Mouse (Mus musculus): ENCODE measurements around the gene Baiap3. TPM values are rescaled to one million over a fixed set of nuclear protein-coding genes. Genes with fewer than 3 reads are reported as not detected.

Baiap3 gene
- polyA plus RNA-seq (2016; fragmentation: Nextera tagmentation; extraction: Ambion mirVana) = 0.67 and 0.94 TPM in 2 replicates

DNA sequence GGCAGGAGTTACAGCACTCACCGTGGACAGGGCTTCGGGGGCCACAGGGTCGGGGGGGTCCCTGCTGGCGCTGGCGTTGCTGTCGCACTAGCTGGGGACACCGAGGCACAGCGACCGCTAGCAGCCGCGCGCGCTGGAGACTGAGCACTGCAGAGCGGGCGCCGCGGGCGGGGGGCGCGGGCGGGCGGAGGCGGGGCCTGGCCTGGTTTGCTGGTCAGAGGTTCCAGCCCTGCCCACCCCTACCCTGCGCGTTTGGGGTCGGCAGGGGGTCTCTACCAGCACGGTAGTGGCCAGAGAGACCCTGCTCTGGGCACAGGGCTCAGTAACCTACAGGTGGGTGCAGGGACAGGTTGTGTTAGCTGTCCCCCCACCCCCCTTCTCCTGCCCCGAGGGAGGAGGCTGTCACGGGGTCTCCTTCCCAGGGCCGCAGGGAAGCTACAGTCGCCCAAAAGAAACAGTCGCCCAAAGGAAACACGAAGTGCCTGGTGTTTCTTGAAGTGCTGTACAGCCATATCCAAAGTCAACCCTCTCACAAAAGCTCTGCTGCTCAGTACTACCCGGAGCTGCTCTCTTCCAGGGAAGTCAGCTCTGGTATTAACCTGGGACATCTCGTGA lies at the start of gene Baiap3:
Baiap3 (minus strand) TSS at position 225 of the 615 bp plus-strand sequence.
- Histone ChIP-seq H3K27me3 (replicated peaks; ENCODE audit: low read depth, poor library complexity, severe bottlenecking) (peaks cover 55% of the 10 kb centered on the region), H3K9me3 (no peaks in the 10 kb centered on the region), H3K4me3 (peak within 1 kb of the TSS; percentile 57), H3K4me1 (peaks cover 44% of the 10 kb centered on the region), H3K36me3 (replicated peaks) (peaks cover 34% of the 10 kb centered on the region), H3K27ac (replicated peaks) (peak within 1 kb of the TSS; percentile 48; the same call in 1 of the 2 replicates)
- DNase-seq (ENCODE audit: low spot score) = peak; percentile 65
- WGBS = 5% methylated on average over 35 of the region's 35 CpGs

GRCm38 (mm10) chr17:25298094-25298493 lies 41.9 kb upstream of the Baiap3 start, which contains the start of gene Prss34:
TSS of gene Prss34 (plus strand) at chr17:25298394.
- H3K9me3 ChIP-seq = no peaks in the 10 kb centered on the region
- H3K4me3 ChIP-seq = no peak within 1 kb of the TSS
- no peaks in the 10 kb centered on the region for H3K36me3 ChIP-seq (replicated peaks)
- 87% methylated on average over 5 of the region's 5 CpGs for WGBS
- H3K4me1 ChIP-seq = 0 out of 2 replicates have a peak, but pooled peaks cover 6% of the 10 kb centered on the region
- H3K27ac ChIP-seq (replicated peaks) = no peak within 1 kb of the TSS
- DNase-seq (ENCODE audit: low spot score) = no peak
- no peaks in the 10 kb centered on the region for H3K27me3 ChIP-seq (replicated peaks; ENCODE audit: low read depth, poor library complexity, severe bottlenecking)

DNA sequence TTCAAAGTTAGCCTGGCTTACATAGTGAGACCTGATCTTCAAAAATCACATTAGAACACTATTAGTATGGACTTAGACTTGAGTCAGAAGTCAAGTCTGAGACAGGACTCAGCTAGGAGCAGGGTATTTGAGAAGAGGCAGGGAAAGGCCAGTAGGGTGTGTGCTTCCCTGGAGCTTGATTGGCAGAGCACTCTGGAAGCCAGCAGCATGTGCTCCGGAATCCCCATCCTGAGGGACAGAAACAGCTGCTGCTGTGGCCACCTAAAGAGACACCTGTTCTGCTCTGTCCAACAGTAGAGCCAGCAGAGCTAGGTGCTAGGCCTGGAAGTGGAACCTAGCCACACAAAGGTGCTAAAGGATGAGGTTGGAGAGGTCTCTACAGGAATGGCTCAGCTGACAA lies 37.9 kb upstream of the Baiap3 start:
- Histone ChIP-seq H3K9me3 (no peaks in the 10 kb centered on the region), H3K27ac (replicated peaks) (no peak overlapping the region), H3K27me3 (replicated peaks; ENCODE audit: low read depth, poor library complexity, severe bottlenecking) (no peaks in the 10 kb centered on the region), H3K4me1 (0 out of 2 replicates have a peak, but pooled peaks cover 6% of the 10 kb centered on the region), H3K36me3 (replicated peaks) (no peaks in the 10 kb centered on the region), H3K4me3 (no peak overlapping the region)
- DNase-seq (ENCODE audit: low spot score) = no peak
- WGBS = 52% methylated on average over 1 of the region's 1 CpGs

DNA sequence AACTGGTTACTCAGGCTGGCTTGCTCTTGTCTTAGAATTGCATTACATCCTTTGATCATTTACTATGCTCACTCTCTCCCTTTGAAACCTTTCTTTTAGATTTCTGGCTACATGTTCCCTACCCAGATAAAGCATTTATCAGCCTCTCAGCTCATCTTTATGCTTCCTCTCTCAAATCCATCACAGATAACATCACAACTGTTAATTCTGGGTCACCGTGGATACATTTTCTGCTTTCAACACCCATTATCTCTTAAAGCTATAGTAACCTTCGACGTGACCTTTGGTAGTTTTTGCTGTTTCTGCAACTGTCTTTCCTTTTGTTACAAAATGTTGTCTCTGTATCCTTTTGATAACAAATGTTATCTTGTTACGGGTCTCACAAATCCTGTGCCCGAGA lies 37.3 kb upstream of the Baiap3 start:
- H3K36me3 ChIP-seq (replicated peaks) = no peaks in the 10 kb centered on the region
- WGBS = 83% methylated on average over 5 of the region's 5 CpGs
- no peaks in the 10 kb centered on the region for H3K9me3 ChIP-seq
- 0 out of 2 replicates have a peak, but pooled peaks cover 3% of the 10 kb centered on the region for H3K4me1 ChIP-seq
- DNase-seq (ENCODE audit: low spot score) = no peak
- H3K27me3 ChIP-seq (replicated peaks; ENCODE audit: low read depth, poor library complexity, severe bottlenecking) = no peaks in the 10 kb centered on the region
- H3K4me3 ChIP-seq = no peak overlapping the region
- H3K27ac ChIP-seq (replicated peaks) = no peak overlapping the region

DNA sequence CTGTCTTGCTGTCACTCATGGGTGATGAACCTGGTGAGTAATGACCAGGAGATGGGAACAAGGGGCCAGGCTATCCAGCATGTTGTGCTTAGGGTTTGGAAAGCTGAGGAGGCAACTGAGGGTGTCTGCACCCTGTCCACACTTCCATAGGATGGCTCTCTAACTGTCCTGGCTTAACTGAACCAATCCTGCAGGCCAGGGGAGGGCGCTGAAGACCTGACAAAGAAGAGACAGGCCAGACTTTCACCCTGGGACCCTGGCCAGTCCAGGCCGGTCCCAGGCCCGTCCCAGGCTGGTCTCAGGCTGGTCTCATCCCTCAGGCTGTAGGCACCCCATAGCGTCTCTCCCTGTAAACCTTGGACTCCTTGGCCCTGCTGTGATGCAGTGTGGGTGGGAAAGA lies 34.2 kb upstream of the Baiap3 start:
- Histone ChIP-seq H3K27ac (replicated peaks) (no peak overlapping the region), H3K27me3 (replicated peaks; ENCODE audit: low read depth, poor library complexity, severe bottlenecking) (no peaks in the 10 kb centered on the region), H3K36me3 (replicated peaks) (no peaks in the 10 kb centered on the region), H3K4me1 (no peaks in the 10 kb centered on the region), H3K4me3 (no peak overlapping the region), H3K9me3 (no peaks in the 10 kb centered on the region)
- DNase-seq (ENCODE audit: low spot score) = no peak
- 30% methylated on average over 4 of the region's 4 CpGs for WGBS

GRCm38 (mm10) chr17:25288842-25289241 lies 32.7 kb upstream of the Baiap3 start:
- H3K27ac ChIP-seq (replicated peaks) = no peak overlapping the region
- H3K27me3 ChIP-seq (replicated peaks; ENCODE audit: low read depth, poor library complexity, severe bottlenecking) = no peaks in the 10 kb centered on the region
- DNase-seq (ENCODE audit: low spot score) = peak; percentile 59
- H3K4me3 ChIP-seq = no peak overlapping the region
- no peaks in the 10 kb centered on the region for H3K4me1 ChIP-seq
- H3K9me3 ChIP-seq = no peaks in the 10 kb centered on the region
- no peaks in the 10 kb centered on the region for H3K36me3 ChIP-seq (replicated peaks)
- WGBS = 30% methylated on average over 4 of the region's 4 CpGs

GRCm38 (mm10) chr17:25285033-25285432 lies 28.9 kb upstream of the Baiap3 start:
- peak; percentile 66 for DNase-seq (ENCODE audit: low spot score)
- 20% methylated on average over 3 of the region's 3 CpGs for WGBS
- Histone ChIP-seq H3K4me3 (no peak overlapping the region), H3K27me3 (replicated peaks; ENCODE audit: low read depth, poor library complexity, severe bottlenecking) (no peaks in the 10 kb centered on the region), H3K27ac (replicated peaks) (no peak overlapping the region), H3K9me3 (no peaks in the 10 kb centered on the region), H3K4me1 (no peaks in the 10 kb centered on the region), H3K36me3 (replicated peaks) (no peaks in the 10 kb centered on the region)

GRCm38 (mm10) chr17:25282133-25282532 lies 26.0 kb upstream of the Baiap3 start:
- WGBS = 45% methylated on average over 11 of the region's 11 CpGs
- H3K4me3 ChIP-seq = no peak overlapping the region
- no peaks in the 10 kb centered on the region for H3K4me1 ChIP-seq
- H3K27me3 ChIP-seq (replicated peaks; ENCODE audit: low read depth, poor library complexity, severe bottlenecking) = no peaks in the 10 kb centered on the region
- H3K36me3 ChIP-seq (replicated peaks) = no peaks in the 10 kb centered on the region
- DNase-seq (ENCODE audit: low spot score) = no peak
- H3K9me3 ChIP-seq = no peaks in the 10 kb centered on the region
- no peak overlapping the region for H3K27ac ChIP-seq (replicated peaks)

DNA sequence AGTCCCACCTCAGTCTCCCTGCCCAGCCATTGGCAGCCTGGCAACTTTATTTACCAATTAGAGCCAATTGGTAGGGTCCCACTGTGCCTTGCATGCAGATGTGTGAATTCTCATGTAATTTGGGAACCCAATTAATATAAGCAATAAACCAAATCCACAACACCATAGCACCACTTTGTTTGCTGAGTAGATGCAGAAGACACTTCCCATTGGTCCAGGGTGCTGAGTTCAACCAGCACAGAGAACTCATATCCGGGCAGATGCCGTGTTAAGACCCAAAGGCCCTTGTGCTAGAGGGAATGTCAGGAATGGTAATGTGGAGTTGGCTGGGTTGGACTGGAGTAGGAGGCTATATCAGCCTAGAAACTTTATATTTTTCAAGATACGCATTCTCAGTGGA lies 19.7 kb upstream of the Baiap3 start:
- Histone ChIP-seq H3K9me3 (no peaks in the 10 kb centered on the region), H3K36me3 (replicated peaks) (peaks cover 14% of the 10 kb centered on the region), H3K27ac (replicated peaks) (no peak overlapping the region), H3K27me3 (replicated peaks; ENCODE audit: low read depth, poor library complexity, severe bottlenecking) (no peaks in the 10 kb centered on the region), H3K4me3 (no peak overlapping the region), H3K4me1 (peaks cover 25% of the 10 kb centered on the region)
- no peak for DNase-seq (ENCODE audit: low spot score)
- 89% methylated on average over 3 of the region's 3 CpGs for WGBS

DNA sequence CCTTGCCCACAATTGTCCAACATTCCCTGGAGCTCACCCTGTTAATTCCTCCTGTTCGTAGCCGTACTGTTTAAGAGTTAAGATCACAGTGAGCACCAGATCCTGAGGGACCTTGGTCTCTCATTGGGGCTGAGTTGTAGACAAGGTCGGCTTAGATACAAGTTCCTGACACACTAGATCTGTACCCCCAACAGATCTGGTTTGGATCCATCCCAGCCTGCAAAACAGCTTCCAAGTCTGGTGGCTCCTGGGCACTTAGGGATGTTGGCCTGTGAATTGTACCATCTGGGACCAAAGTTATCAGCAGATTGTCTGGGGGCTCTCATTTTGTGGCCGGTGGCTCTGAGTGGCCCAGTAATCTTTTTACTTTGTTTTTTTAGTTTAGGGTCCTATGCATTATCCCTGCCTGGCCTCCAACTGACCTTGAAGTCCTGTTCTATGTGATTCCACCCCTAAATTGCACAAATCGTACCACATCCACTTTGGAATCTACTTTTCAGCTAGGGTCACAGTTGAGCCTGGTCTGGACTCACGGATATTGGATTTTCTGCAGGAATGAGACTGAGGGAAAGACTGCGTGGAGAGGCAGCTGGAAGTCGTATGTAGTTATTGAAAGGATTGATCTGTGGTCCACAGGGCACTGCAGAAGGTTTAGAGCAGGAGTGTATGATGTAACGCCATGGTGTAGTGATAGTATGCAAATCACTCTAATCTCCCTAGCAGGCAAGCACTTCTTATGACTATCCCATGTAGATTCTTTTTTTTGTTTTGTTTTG lies 18.6 kb upstream of the Baiap3 start, which contains the start of gene Ube2i:
Ube2i (minus strand) TSS at position 52 of the 776 bp plus-strand sequence.
- DNase-seq (ENCODE audit: low spot score) = no peak
- peaks cover 24% of the 10 kb centered on the region for H3K36me3 ChIP-seq (replicated peaks)
- peak within 1 kb of the TSS; percentile 99 for H3K27ac ChIP-seq (replicated peaks)
- 86% methylated on average over 9 of the region's 9 CpGs for WGBS
- no peaks in the 10 kb centered on the region for H3K9me3 ChIP-seq
- H3K4me3 ChIP-seq = peak within 1 kb of the TSS; percentile 92
- no peaks in the 10 kb centered on the region for H3K27me3 ChIP-seq (replicated peaks; ENCODE audit: low read depth, poor library complexity, severe bottlenecking)
- peaks cover 33% of the 10 kb centered on the region for H3K4me1 ChIP-seq

GRCm38 (mm10) chr17:25273706-25274501 lies 17.7 kb upstream of the Baiap3 start:
- H3K36me3 ChIP-seq (replicated peaks) = peaks cover 32% of the 10 kb centered on the region
- DNase-seq (ENCODE audit: low spot score) = peak; percentile 94
- WGBS = under 1% methylated on average over 45 of the region's 45 CpGs
- peaks cover 38% of the 10 kb centered on the region for H3K4me1 ChIP-seq
- no peaks in the 10 kb centered on the region for H3K27me3 ChIP-seq (replicated peaks; ENCODE audit: low read depth, poor library complexity, severe bottlenecking)
- H3K9me3 ChIP-seq = no peaks in the 10 kb centered on the region
- peak overlapping the region; percentile 92 for H3K4me3 ChIP-seq
- H3K27ac ChIP-seq (replicated peaks) = peak overlapping the region; percentile 99

- H3K9me3 ChIP-seq = no peaks in the 10 kb centered on the region
- DNase-seq (ENCODE audit: low spot score) = peak; percentile 89
- H3K4me1 ChIP-seq = peaks cover 38% of the 10 kb centered on the region
- peaks cover 40% of the 10 kb centered on the region for H3K36me3 ChIP-seq (replicated peaks)
- peak overlapping the region; percentile 92 for H3K4me3 ChIP-seq
- under 1% methylated on average over 92 of the region's 92 CpGs for whole genome bisulfite sequencing
- peak overlapping the region; percentile 99 for H3K27ac ChIP-seq (replicated peaks)
- no peaks in the 10 kb centered on the region for H3K27me3 ChIP-seq (replicated peaks; ENCODE audit: low read depth, poor library complexity, severe bottlenecking)
Observed at GRCm38 (mm10) chr17:25272951-25273705, 17.0 kb upstream of the Baiap3 start.
